Mouse (Mus musculus) thymus, adult 18-20 months (tissue): Measurements from ENCODE around the gene Ncam1.

Experiments
- DNase-seq, 2 experiments: peaks; one replicate each; pipeline ENCODE4 v3.0.0; 2022; ENCODE audit warnings: mixed read lengths in 2 of 2

The Ncam1 gene

DNA sequence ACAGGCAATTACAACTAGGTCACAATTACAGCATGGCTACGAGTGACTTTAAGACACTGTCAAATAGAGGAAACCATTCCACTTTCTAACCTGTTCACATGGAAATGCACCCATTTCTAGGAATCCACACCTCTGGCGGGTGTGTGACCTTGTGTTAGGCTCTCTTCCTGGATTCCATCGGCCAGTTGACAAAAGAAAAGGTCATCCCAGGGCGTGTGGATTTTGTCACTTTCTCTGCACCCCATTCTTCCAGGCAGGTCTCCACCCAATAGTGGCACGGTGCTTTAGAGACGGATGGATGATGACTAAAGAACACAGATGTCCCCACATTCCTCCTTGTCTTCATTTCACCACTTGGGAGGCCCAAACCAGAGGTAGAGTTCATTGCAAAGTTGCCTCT, 47.3 kb downstream of the Ncam1 start:
- DNase-seq: no peak

DNA sequence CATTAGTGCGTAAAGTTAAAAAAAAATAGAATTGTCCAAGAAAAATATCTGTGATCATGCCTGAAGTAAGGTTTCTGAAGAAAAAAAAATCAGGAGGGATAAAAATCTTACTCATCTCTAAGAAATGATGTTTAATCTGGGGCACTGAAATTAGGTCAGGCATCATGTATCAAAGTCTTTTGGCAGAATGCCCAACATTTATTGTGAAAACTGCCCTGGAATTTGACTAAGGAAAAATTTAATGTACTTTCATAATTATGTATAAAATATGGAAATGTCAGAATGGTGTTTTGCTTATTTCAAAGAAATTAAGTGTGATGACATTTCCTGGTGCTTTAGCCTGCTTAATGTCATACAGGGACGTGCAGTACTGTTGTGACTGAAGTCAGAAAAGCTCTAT, 52.5 kb downstream of the Ncam1 start:
- DNase-seq: no peak

DNA sequence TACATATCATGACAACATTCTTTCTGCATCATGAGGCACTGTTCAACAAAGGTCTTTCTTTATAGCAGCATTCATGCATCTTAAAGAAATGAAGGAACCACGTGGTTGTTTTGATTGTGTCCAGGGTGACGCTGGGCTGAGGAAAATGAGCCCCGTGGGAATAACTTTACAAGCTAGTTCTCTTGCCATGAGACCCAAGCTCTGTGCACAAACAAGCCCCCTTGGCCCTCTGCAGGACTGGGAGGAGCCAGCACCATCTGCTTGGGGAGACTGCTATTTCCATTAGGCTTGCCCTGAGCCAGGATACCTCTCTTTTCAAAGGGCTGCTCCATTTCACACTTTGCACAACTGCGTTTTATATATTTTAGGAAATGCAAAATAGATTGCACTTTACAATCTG, 53.0 kb downstream of the Ncam1 start:
- DNase-seq: no peak

DNA sequence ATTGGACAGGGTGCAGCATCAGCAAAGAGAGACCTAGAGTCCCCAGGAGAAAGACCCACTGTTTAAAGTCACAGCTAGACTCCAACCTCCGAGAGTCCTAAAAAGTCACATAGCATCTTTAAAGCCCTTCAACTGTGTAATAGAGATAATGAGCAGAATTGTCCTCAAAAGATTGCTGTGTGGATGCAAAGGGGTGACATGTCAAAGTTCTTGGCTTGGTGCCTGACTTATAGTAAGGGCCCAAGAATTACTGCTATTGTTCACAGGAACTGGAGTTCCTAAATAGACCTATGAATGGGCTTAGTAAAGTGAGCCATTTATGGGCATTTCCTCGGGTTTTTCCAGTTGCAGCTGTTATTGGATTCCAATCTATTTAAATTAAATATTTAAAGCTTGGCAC, 54.4 kb downstream of the Ncam1 start:
- no peak for DNase-seq

DNA sequence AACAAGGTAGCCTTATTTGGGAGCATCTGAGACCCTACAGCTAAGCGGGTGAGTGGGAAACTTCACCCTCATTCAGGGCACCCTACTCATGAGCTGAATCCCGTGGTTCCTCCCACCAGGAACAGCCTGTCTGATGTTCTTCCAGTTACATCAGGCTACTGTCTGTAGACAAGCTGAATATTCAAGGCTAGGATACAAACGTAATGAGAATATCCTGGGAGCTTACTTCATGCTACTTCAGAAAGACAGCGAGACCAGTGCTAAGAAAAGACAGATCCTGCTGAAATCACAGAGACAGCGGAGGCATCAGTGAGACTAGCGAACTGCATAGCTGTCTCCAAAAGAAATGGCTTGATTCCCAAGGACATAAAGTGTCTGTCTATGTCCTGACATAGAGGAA, 58.8 kb downstream of the Ncam1 start:
- DNase-seq: no peak

DNA sequence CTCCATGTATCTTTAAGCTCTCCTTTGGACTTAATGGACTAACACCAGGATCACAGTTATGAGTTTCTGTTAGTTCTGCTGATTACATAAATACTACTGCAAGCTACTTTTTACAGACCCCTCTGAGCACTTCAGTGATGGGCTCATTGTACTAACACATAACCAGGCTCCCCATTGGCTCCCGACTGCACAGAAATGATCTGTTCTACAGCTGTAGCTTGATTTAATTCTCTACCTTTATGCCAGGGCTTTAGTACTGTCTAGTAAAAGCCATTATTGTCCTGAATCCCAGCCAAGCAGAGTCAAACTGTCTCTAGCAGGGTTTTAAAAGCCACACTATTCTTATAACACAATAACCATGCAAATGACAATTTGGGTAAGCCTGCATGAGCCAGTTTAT, 60.2 kb downstream of the Ncam1 start:
- DNase-seq: no peak

- no peak for DNase-seq
These were observed 61.6 kb downstream of the Ncam1 start for GRCm38 (mm10) chr9:49737166-49737565.

- DNase-seq: no peak
These were observed 64.2 kb downstream of the Ncam1 start for GRCm38 (mm10) chr9:49734348-49735007.

- no peak for DNase-seq
These were observed 65.0 kb downstream of the Ncam1 start for GRCm38 (mm10) chr9:49733726-49734125.

GRCm38 (mm10) chr9:49729479-49729878, 69.2 kb downstream of the Ncam1 start:
- DNase-seq: no peak

GRCm38 (mm10) chr9:49728211-49728610, 70.5 kb downstream of the Ncam1 start:
- DNase-seq: no peak

- no peak for DNase-seq
These were observed 76.0 kb downstream of the Ncam1 start for GRCm38 (mm10) chr9:49722765-49723164.

DNA sequence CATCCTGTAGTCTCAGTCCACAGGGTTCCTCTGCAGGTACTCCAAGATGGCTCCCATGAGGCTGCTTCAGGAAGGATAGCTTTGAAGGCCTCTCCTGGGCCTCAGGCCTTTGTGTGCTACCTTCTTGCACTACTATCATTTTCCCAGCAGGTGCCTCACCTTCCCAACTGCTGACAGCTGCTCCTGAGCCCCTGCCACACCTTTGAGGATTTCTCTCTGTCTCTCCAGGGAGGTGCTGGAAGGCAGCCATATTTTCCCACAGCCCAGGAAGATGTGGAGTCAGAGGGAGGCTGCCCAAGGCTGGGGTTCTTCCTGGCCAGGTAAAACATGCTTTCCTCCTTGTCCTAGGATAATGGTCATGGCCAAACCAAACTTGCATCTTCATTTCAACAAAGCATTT, 83.6 kb downstream of the Ncam1 start:
- DNase-seq: no peak

GRCm38 (mm10) chr9:49714091-49714490, 84.6 kb downstream of the Ncam1 start:
- DNase-seq: no peak

- DNase-seq: no peak
These were observed 91.1 kb downstream of the Ncam1 start for GRCm38 (mm10) chr9:49707646-49708045.

DNA sequence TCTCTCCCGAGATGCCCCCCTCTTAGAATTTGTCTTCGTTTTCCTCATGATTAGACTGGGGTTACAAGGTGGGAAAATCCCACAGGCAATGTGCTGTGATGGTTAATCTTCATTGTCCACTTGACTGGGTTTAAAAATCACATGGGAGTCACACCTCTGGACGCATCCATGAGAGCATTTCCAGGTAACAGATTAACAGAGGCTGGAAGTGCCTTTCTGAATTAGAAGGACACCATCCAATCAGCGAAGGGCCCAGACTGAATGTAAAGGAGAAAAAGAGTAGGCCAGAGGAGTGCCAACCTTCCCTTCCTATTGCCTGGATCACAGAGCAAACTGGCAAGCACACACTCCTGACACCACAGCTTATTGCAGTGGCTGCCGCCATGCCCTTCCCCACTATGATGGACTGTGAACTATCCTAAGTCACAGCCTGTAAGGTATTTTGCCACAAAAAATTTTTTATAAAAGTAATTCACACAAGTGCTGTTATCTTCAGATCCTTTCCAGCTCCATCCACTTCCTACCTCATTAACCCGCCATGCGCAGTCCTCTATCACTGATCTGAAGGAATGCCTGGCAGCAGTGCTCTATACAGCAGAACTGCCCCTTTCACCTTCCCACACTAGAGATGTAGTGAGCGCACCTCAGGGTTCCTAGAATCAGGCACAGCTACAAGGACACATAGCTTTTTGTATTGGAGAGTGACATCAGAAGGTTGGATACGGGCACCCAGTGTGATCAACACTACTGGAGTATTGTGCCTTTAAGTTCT, 94.3 kb downstream of the Ncam1 start:
- no peak for DNase-seq

DNA sequence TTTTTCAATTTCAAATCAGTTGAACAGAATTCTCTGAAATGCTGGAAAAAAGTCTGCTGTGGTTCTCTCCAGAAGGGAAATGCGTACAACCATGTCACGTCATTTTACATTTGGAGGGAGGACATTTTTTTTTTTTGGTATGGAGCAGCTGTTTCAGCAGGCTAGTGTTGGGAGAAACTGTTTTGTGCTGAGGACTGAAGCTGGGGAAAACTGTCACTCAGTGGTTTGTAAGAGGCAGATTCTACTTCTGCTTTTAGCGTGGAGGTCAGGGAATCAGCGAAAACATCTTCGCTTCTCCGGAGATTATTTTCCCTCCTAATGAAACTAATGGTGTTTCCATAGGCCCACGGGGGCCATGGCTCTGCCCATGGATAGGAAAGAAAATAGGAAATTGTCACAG, 103.4 kb downstream of the Ncam1 start:
- no peak for DNase-seq

DNA sequence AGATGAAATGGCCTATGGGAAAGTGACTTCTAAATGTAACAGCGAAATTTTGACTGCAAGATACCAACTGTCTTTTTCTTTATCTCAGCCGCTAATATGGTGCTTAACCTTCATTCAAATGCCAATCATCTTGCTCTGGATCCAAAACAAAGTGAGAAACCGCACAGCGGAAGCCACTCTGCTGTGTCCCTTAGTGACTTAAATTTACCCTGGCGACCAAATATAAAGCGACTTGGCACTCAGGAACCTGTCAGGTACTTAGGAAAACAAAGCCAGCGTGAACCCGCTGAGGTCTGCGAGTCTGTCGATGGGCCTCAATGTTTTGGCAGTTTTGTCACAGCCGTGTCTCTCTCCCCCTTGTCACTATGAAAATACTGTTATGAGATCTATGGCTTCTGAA, 105.9 kb downstream of the Ncam1 start:
- DNase-seq: no peak

DNA sequence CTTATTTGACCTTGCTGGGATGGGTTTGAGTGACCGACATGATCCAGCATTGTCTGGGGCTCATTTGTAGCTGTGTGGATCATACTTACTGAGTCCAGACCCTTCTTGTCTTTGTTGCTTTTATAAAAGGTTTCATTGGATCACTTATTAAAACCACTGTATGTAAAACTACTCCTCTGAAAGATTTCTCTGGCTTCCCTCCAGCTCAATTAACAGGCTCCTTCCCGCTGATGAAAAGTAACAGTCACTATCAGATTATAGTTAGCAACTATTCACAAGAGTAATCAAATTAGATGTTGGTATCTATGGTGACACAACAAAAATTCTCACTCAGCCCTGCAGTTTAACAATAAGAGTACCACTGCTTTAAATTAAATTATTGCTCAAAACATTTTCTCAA, 107.4 kb downstream of the Ncam1 start:
- DNase-seq: no peak

GRCm38 (mm10) chr9:49683566-49684273, 115.0 kb downstream of the Ncam1 start:
- no peak for DNase-seq

DNA sequence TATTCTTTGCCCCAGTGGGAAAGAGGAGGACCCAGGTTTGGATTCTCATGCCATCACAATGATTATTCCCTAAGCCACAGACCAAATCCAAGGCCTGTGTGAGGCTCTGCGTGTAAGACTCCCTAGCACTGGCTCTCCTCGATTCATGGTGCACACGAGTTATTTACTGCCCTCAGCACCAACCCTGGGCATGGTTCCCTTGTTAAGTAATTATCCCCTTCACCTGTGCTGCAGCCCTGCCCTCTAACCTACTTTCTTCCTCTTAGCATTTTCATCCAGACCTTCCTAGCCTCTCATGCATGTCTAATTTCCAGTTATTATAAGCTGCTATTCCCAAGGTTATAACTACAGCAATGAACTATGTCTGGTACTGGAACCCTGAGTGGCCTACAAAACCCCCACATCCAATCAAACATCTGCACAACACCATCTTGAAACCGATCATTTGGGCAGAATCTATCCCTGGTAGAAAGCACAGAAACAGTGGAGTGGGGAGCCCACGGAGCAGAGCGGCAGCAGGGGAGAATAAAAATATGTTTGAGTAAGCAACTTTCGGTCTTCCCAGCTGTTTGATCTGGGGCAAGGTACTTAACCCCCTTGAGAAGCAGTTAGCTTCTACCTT, 116.8 kb downstream of the Ncam1 start:
- no peak for DNase-seq

DNA sequence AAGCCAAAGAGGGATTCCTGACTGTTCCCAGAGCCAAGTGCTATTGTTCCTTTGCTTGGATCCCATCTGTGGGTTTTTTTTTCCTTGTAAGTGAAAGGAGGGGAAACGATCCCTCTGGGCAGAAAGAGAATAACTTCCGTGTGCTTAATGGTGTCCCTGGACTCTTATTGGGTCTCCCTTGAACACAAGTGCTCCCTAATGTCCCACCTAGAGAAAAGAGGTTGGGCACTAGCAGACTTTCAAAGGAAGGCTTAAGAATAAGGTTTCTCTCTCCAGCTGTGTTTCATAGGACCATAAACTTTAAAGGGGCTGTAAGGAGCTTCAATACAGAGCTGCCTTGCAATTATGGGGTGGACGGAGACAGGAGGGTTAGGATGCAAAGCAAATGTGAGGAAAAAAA, 119.5 kb downstream of the Ncam1 start:
- DNase-seq: no peak

DNA sequence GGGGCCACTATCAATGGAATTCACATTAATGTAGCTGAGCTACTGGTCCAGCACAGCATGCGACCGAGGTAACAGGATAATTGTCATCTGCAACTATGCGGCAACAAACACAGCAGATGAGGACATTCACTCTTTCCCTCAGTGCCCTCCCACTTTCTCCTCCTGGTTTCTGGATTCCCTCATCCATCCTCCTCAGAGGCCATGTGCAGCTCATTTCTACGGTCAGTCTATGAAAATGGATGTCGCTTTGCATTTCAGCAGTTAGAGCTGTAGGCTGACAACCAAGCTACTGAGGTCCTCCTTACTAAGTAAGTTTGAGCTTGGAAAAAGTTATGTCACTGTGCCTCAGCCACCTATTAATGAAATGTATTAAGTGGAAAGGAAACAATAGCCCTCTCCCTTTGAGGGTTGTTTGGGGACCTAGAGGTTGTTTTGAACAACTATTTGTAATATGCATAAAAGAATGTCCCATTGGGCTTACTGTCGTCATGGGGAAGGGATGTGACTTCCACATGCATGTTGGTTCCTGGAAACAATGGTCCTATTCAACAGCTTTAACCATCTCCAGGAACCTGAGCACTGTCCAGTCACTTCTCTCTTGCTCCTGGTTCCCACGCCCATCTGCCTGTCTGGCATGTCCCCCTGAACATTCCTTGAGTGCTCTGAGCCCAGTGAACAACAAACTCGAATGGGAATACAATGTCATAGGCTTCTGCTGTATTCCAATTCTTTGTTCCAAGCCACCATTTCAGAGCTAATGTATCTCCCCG, 122.8 kb downstream of the Ncam1 start:
- no peak for DNase-seq
